Mouse (Mus musculus): ENCODE data around the gene Bok.
A peak's percentile ranks its signal among the peaks of the same experiment; 100 is the strongest.
"Not testable (repeated sequence)": the region's sequence is repeated elsewhere in the genome, so short reads cannot be mapped to it uniquely, and the experiment has no call there.

The Bok gene

GRCm38 (mm10) chr1:93685401-93686244, at the start of gene Bok:
Bok (plus strand) TSS chr1:93685660.
- DNase-seq (ENCODE audit: low read depth): no peak

- no peak for DNase-seq (ENCODE audit: low read depth)
Observed at GRCm38 (mm10) chr1:93636211-93636897, 49.1 kb upstream of the Bok start.

- no peak for DNase-seq (ENCODE audit: low read depth)
Observed at GRCm38 (mm10) chr1:93641978-93642377, 43.5 kb upstream of the Bok start.

GRCm38 (mm10) chr1:93642692-93643091, 42.8 kb upstream of the Bok start:
- DNase-seq (ENCODE audit: low read depth): no peak

- no peak for DNase-seq (ENCODE audit: low read depth)
Observed at GRCm38 (mm10) chr1:93649604-93650172, 35.8 kb upstream of the Bok start.

GRCm38 (mm10) chr1:93654275-93654674, 31.2 kb upstream of the Bok start:
- no peak for DNase-seq (ENCODE audit: low read depth)

- DNase-seq (ENCODE audit: low read depth): no peak
Observed at GRCm38 (mm10) chr1:93654798-93655197, 30.7 kb upstream of the Bok start.

- DNase-seq (ENCODE audit: low read depth): no peak
Observed at GRCm38 (mm10) chr1:93656325-93657024, 29.0 kb upstream of the Bok start.

GRCm38 (mm10) chr1:93657025-93657360, 28.5 kb upstream of the Bok start:
- DNase-seq (ENCODE audit: low read depth): no peak

- DNase-seq (ENCODE audit: low read depth): not testable (repeated sequence)
Observed at GRCm38 (mm10) chr1:93658559-93658958, 26.9 kb upstream of the Bok start, which contains the start of gene Stk25. Stk25 (minus strand) TSS chr1:93658659.

- no peak for DNase-seq (ENCODE audit: low read depth)
Observed at GRCm38 (mm10) chr1:93667760-93668400, 17.6 kb upstream of the Bok start.

GRCm38 (mm10) chr1:93668791-93669548, 16.5 kb upstream of the Bok start:
- peak; percentile 79 for DNase-seq (ENCODE audit: low read depth)

- DNase-seq (ENCODE audit: low read depth): no peak
Observed at GRCm38 (mm10) chr1:93669941-93670340, 15.5 kb upstream of the Bok start.

- DNase-seq (ENCODE audit: low read depth): no peak
Observed at GRCm38 (mm10) chr1:93672682-93673081, 12.8 kb upstream of the Bok start.

GRCm38 (mm10) chr1:93678386-93678785, 7.1 kb upstream of the Bok start:
- DNase-seq (ENCODE audit: low read depth): no peak

- DNase-seq (ENCODE audit: low read depth): no peak
Observed at GRCm38 (mm10) chr1:93679889-93680568, 5.4 kb upstream of the Bok start.

GRCm38 (mm10) chr1:93686245-93686960, 943 bp downstream of the Bok start:
- no peak for DNase-seq (ENCODE audit: low read depth)

GRCm38 (mm10) chr1:93686961-93687320, 1.5 kb downstream of the Bok start:
- no peak for DNase-seq (ENCODE audit: low read depth)

- no peak for DNase-seq (ENCODE audit: low read depth)
Observed at GRCm38 (mm10) chr1:93688154-93688553, 2.7 kb downstream of the Bok start.

- no peak for DNase-seq (ENCODE audit: low read depth)
Observed at GRCm38 (mm10) chr1:93689901-93690496, 4.5 kb downstream of the Bok start.
